ENCODE assay signal across 11 mouse cellular contexts in the genomic region with DNA sequence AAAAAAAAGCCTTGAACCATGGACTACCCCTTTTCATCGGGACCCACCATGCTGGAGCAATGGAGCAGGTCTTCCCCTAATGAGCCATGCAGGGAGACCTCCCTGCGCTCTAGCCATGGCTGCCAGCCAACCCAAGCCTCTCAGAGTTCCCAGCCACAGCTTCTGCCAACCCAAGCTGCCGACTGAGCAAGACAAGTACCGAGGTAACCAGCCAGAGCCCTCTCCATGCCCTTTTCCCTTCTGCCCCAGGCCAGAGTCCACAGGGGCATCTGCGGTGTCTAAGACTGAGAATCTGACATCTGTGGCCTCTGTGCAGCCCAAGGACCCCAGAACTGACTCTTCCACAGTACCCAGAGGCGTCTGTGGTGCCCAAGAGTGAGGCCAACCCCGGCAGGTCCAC. TPM values are rescaled to one million over a fixed set of nuclear protein-coding genes. Genes with fewer than 3 reads are reported as not detected.
DNase-seq lines count a peak whose midpoint lies in the region; ATAC-seq and TF ChIP-seq lines count a peak whose summit lies in the region.
"Had no signal": no experiment of that assay in that cellular context is flagged by ENCODE, and none has a peak within 500 bp of the region (broad histone marks: within the 10 kb centered on the region; RNA-seq: fewer than 3 reads in every experiment).

No protein-coding gene starts in this region.

- no peaks in the 10 kb centered on the region for H3K4me1 ChIP-seq in midbrain, embryonic 14.5 days (ENCODE audit: control insufficient read depth, insufficient read depth, low read length)
- no peaks in the 10 kb centered on the region for H3K4me1 ChIP-seq in midbrain, embryonic 10.5 days
- 0 out of 2 replicates have a peak, but pooled peaks cover 4% of the 10 kb centered on the region for H3K4me1 ChIP-seq in cerebellum, adult 2 months (ENCODE audit: control insufficient read depth, insufficient read depth, low read length)

- no peak overlapping the region for H3K27ac ChIP-seq in midbrain, embryonic 14.5 days (replicated peaks; ENCODE audit: low read depth, low read length)
- H3K27ac ChIP-seq in midbrain, embryonic 10.5 days (replicated peaks) = no peak overlapping the region
- H3K27ac ChIP-seq in cerebellum, adult 2 months (ENCODE audit: insufficient read depth, low read length) = no peak overlapping the region
- H3K27ac ChIP-seq: kidney, postnatal 0 days had no signal

- H3K4me3 ChIP-seq in midbrain, embryonic 14.5 days (replicated peaks; ENCODE audit: low read depth, low read length) = no peak overlapping the region
- H3K4me3 ChIP-seq in midbrain, embryonic 10.5 days = no peak overlapping the region
- H3K4me3 ChIP-seq in cerebellum, adult 2 months (replicated peaks; ENCODE audit: insufficient read depth, low read depth, low read length) = no peak overlapping the region

- 79% methylated on average over 7 of the region's 7 CpGs for WGBS in midbrain, embryonic 14.5 days
- WGBS in midbrain, embryonic 10.5 days = 89% methylated on average over 7 of the region's 7 CpGs
- 15% methylated on average over 7 of the region's 7 CpGs for WGBS in cerebellum, adult 2 months

- no peaks in the 10 kb centered on the region for H3K9me3 ChIP-seq in midbrain, embryonic 14.5 days (ENCODE audit: control insufficient read depth, low read length)
- no peaks in the 10 kb centered on the region for H3K9me3 ChIP-seq in midbrain, embryonic 10.5 days (replicated peaks)

- peak; percentile 23 for DNase-seq in gastrocnemius, postnatal 14 days
- DNase-seq in gastrocnemius, adult 8-10 months (ENCODE audit: low spot score in 2 of 2) = no peak
- peak; percentile 44 for DNase-seq in midbrain, embryonic 14.5 days
- no peak for DNase-seq in midbrain, embryonic 10.5 days (ENCODE audit: low spot score)
- DNase-seq in cerebellum, adult 2 months = peak; percentile 55 to 60
- peak; percentile 82 for DNase-seq in kidney, postnatal 14 days
- DNase-seq in T-cell, adult 2 months (ENCODE audit: low spot score) = no peak
- DNase-seq: lung, postnatal 14 days had no signal

- intact Hi-C loops in gastrocnemius, postnatal 14 days (cut with DNase I; ENCODE audit: low total_unique reads) = no loop called here

- TF ChIP-seq CTCF in cerebellum, adult 2 months (IDR thresholded peaks at IDR 0.05; ENCODE audit: borderline replicate concordance, insufficient read depth, low read depth, low read length) = no peak

- ATAC-seq in midbrain, embryonic 14.5 days (ENCODE audit: low FRiP score, low TSS enrichment) = no peak
- no peak for ATAC-seq in megakaryocyte, adult 5-6 weeks (ENCODE audit: poor library complexity, severe bottlenecking)

- no peak overlapping the region for H3K9ac ChIP-seq in midbrain, embryonic 14.5 days (replicated peaks; ENCODE audit: low read length)

- H3K4me2 ChIP-seq in midbrain, embryonic 14.5 days (ENCODE audit: low read length) = no peak overlapping the region

- no peaks in the 10 kb centered on the region for H3K27me3 ChIP-seq in midbrain, embryonic 14.5 days (ENCODE audit: control insufficient read depth, insufficient read depth, low read length)
- H3K27me3 ChIP-seq in midbrain, embryonic 10.5 days (ENCODE audit: low read depth, poor library complexity, severe bottlenecking) = no peaks in the 10 kb centered on the region
- H3K27me3 ChIP-seq in cerebellum, adult 2 months (ENCODE audit: control insufficient read depth, insufficient read depth, low read length) = no peaks in the 10 kb centered on the region
- H3K27me3 ChIP-seq: CH12.LX had no signal

- peaks cover 7% of the 10 kb centered on the region for H3K36me3 ChIP-seq in midbrain, embryonic 14.5 days (ENCODE audit: control insufficient read depth, insufficient read depth, low read length)
- peaks cover 41% of the 10 kb centered on the region for H3K36me3 ChIP-seq in midbrain, embryonic 10.5 days

- no peak for TF ChIP-seq POLR2A in cerebellum, adult 2 months (IDR thresholded peaks at IDR 0.05; ENCODE audit: borderline replicate concordance, insufficient read depth, low read length)

RNA-seq across cellular contexts. Expression of a gene that starts 45.9 kb away (rescaled TPM):
- 10 to 100 TPM; 31.1 to 34.4 TPM for total RNA-seq in gastrocnemius, postnatal 14 days (2021)
- total RNA-seq in gastrocnemius, adult 8-10 months (2022) = 10 to 100 TPM; 66.1 to 80.3 (median 73.0) TPM
- polyA plus RNA-seq in midbrain, embryonic 14.5 days (2014; fragmentation: Nextera tagmentation; extraction: Ambion mirVana) = 13.0 and 18.2 TPM in 2 replicates
- polyA plus RNA-seq in midbrain, embryonic 10.5 days (2016; fragmentation: Nextera tagmentation; extraction: Ambion mirVana) = 14.4 and 15.0 TPM in 2 replicates
- polyA plus RNA-seq in cerebellum, adult 2 months (2012; rRNA removed) = 45.7 and 47.9 TPM in 2 replicates
- total RNA-seq in megakaryocyte, adult 5-6 weeks (2015) = 14.3 and 16.8 TPM in 2 replicates
- 35.1 and 36.9 TPM in 2 replicates for total RNA-seq in megakaryocyte, adult 5-6 weeks (2017)

Comparison
In these comparisons a context has a peak if more than half of its experiments do, and no peak if none do; other contexts are left out.
1. DNase-seq: peak in gastrocnemius, postnatal 14 days (single experiment), midbrain, embryonic 14.5 days (single experiment), cerebellum, adult 2 months (2 of 2) and kidney, postnatal 14 days (single experiment); none in gastrocnemius, adult 8-10 months (0 of 2), midbrain, embryonic 10.5 days (single experiment) and T-cell, adult 2 months (single experiment).